Mouse (Mus musculus) limb, embryonic 14.5 days (tissue): ENCODE data around the gene Zfp683. TPM values are rescaled to one million over a fixed set of nuclear protein-coding genes. Genes with fewer than 3 reads are reported as not detected.

Experiments used
- ATAC-seq: fragments of 200-750 bp; cut with Nextera tagmentation; 2 replicates; pipeline ENCODE4 v1.8.0; 2017; ENCODE audit warnings: low read depth, moderate number of reproducible peaks, moderate TSS enrichment; ENCODE audit not compliant: low FRiP score
- DNase-seq: peaks from one replicate; pipeline ENCODE4 v3.0.0-alpha.2; 2015; ENCODE audit warnings: low spot score
- H3K27ac ChIP-seq: fragments of 300-500 bp; sonication (generic); replicated peaks from 2 replicates; pipeline ENCODE4 v1.5.1; 2014; ENCODE audit warnings: low read depth, mild to moderate bottlenecking, low read length, moderate library complexity, mixed read lengths
- H3K27me3 ChIP-seq: fragments of 300-500 bp; sonication (generic); 2 replicates; pipeline ENCODE4 v1.6.1; 2014; ENCODE audit warnings: low read length, mixed read lengths; ENCODE audit not compliant: control insufficient read depth, insufficient read depth
- H3K36me3 ChIP-seq: fragments of 300-500 bp; sonication (generic); 2 replicates; pipeline ENCODE4 v1.6.1; 2014; ENCODE audit warnings: mild to moderate bottlenecking, low read length, moderate library complexity, mixed read lengths; ENCODE audit not compliant: control insufficient read depth, insufficient read depth
- H3K4me1 ChIP-seq: fragments of 300-500 bp; sonication (generic); 2 replicates; pipeline ENCODE4 v1.6.1; 2014; ENCODE audit warnings: antibody characterized with exemption, low read length, mixed read lengths; ENCODE audit not compliant: control insufficient read depth, insufficient read depth
- H3K4me2 ChIP-seq: fragments of 300-500 bp; sonication (generic); replicated peaks from 2 replicates; pipeline ENCODE4 v1.6.1; 2014; ENCODE audit warnings: low read depth, mild to moderate bottlenecking, low read length, moderate library complexity; ENCODE audit not compliant: severe bottlenecking
- H3K4me3 ChIP-seq: fragments of 300-500 bp; sonication (generic); replicated peaks from 2 replicates; pipeline ENCODE4 v1.5.1; 2014; ENCODE audit warnings: low read length
- H3K9ac ChIP-seq: fragments of 300-500 bp; sonication (generic); 2 replicates; pipeline ENCODE4 v1.6.1; 2014; ENCODE audit warnings: mild to moderate bottlenecking, low read depth, low read length, moderate library complexity; ENCODE audit not compliant: severe bottlenecking
- H3K9me3 ChIP-seq: fragments of 300-500 bp; sonication (generic); 2 replicates; pipeline ENCODE4 v1.6.1; 2016; ENCODE audit warnings: low read length; ENCODE audit not compliant: control insufficient read depth
- POLR2A ChIP-seq: fragments of 200-500 bp; IDR thresholded peaks from 2 replicates; pipeline ENCODE4 v1.8.0; 2012; ENCODE audit warnings: inconsistent platforms, mild to moderate bottlenecking, moderate library complexity, borderline replicate concordance; ENCODE audit not compliant: insufficient read depth, insufficient read length; ENCODE audit errors: extremely low read depth
- WGBS: fragments of 180-500 bp; shearing (Covaris S2); extraction: QIAGEN DNeasy Blood & Tissue Kit; methylation state at CpG from one replicate; pipeline ENCODE4 v1.1.7; 2014; 5-methylcytosine and 5-hydroxymethylcytosine counted together
- polyA plus RNA-seq, 2 experiments: library from polyadenylated mRNA; depleted of rRNA in 1 of 2; stranded (reverse) in 1 of 2; unstranded in 1 of 2; fragments of >200 nt; fragmentation: Nextera tagmentation in 1 of 2; extraction: Ambion mirVana in 1 of 2; gene quantifications; 2 replicates each; pipeline versions ENCODE4 v1.2.1 to v1.2.3; 2012 to 2014

Zfp683 gene
- polyA plus RNA-seq, 2 experiments: 0.04 TPM; not detected in 1

- TF ChIP-seq POLR2A: no peak
These were observed 54.6 kb downstream of the Zfp683 start for GRCm38 (mm10) chr4:134108196-134108595.

More at GRCm38 (mm10) chr4:134108196-134108595, 54.6 kb downstream of the Zfp683 start:
- no peaks in the 10 kb centered on the region; the same call in 1 of the 2 replicates for H3K4me1 ChIP-seq
- H3K9me3 ChIP-seq: no peaks in the 10 kb centered on the region
- 20% methylated on average over 5 of the region's 5 CpGs for WGBS
- DNase-seq: no peak
- no peak overlapping the region for H3K9ac ChIP-seq
- H3K27me3 ChIP-seq: no peaks in the 10 kb centered on the region
- no peaks in the 10 kb centered on the region for H3K36me3 ChIP-seq
- no peak overlapping the region for H3K4me3 ChIP-seq
- no peak overlapping the region for H3K27ac ChIP-seq
- H3K4me2 ChIP-seq: no peak overlapping the region
- no peak for ATAC-seq

Other genes starting within 250 kb of the Zfp683 start
- 25.1 and 28.4 TPM in 2 replicates for gene Rps6ka1, start 166.0 kb upstream of the Zfp683 start, polyA plus RNA-seq (2012; rRNA removed)
- gene Rps6ka1, start 166.0 kb upstream of the Zfp683 start, polyA plus RNA-seq (2014; fragmentation: Nextera tagmentation; extraction: Ambion mirVana): 33.8 and 41.7 TPM in 2 replicates
- 606 and 861 TPM in 2 replicates for gene Hmgn2, start 85.2 kb upstream of the Zfp683 start, polyA plus RNA-seq (2012; rRNA removed)
- gene Hmgn2, start 85.2 kb upstream of the Zfp683 start, polyA plus RNA-seq (2014; fragmentation: Nextera tagmentation; extraction: Ambion mirVana): 2,302 and 2,334 TPM in 2 replicates
- 47.6 and 54.0 TPM in 2 replicates for gene Dhdds, start 52.9 kb upstream of the Zfp683 start, polyA plus RNA-seq (2012; rRNA removed)
- gene Dhdds, start 52.9 kb upstream of the Zfp683 start, polyA plus RNA-seq (2014; fragmentation: Nextera tagmentation; extraction: Ambion mirVana): 45.1 and 47.2 TPM in 2 replicates
- 0.11 and 0.37 TPM in 2 replicates for gene Lin28a, start 35.0 kb upstream of the Zfp683 start, polyA plus RNA-seq (2012; rRNA removed)
- 0.07 TPM in 1 of 2 replicates, not detected in the other for gene Lin28a, start 35.0 kb upstream of the Zfp683 start, polyA plus RNA-seq (2014; fragmentation: Nextera tagmentation; extraction: Ambion mirVana)
- 8.2 and 11.3 TPM in 2 replicates for gene Crybg2, start 7.0 kb downstream of the Zfp683 start, polyA plus RNA-seq (2012; rRNA removed)
- 12.3 and 12.4 TPM in 2 replicates for gene Crybg2, start 7.0 kb downstream of the Zfp683 start, polyA plus RNA-seq (2014; fragmentation: Nextera tagmentation; extraction: Ambion mirVana)
- 9.0 and 10.3 TPM in 2 replicates for gene Cd52, start 41.2 kb downstream of the Zfp683 start, polyA plus RNA-seq (2012; rRNA removed)
- 15.5 and 18.1 TPM in 2 replicates for gene Cd52, start 41.2 kb downstream of the Zfp683 start, polyA plus RNA-seq (2014; fragmentation: Nextera tagmentation; extraction: Ambion mirVana)
- 21.9 and 24.1 TPM in 2 replicates for gene Ubxn11, start 48.7 kb downstream of the Zfp683 start, polyA plus RNA-seq (2012; rRNA removed)
- gene Ubxn11, start 48.7 kb downstream of the Zfp683 start, polyA plus RNA-seq (2014; fragmentation: Nextera tagmentation; extraction: Ambion mirVana): 7.6 and 12.0 TPM in 2 replicates
- 325 and 365 TPM in 2 replicates for gene Sh3bgrl3, start 75.0 kb downstream of the Zfp683 start, polyA plus RNA-seq (2012; rRNA removed)
- gene Sh3bgrl3, start 75.0 kb downstream of the Zfp683 start, polyA plus RNA-seq (2014; fragmentation: Nextera tagmentation; extraction: Ambion mirVana): 532 and 538 TPM in 2 replicates
- gene Cep85, start 133.3 kb downstream of the Zfp683 start, polyA plus RNA-seq (2012; rRNA removed): 22.4 and 32.2 TPM in 2 replicates
- 40.3 and 46.5 TPM in 2 replicates for gene Cep85, start 133.3 kb downstream of the Zfp683 start, polyA plus RNA-seq (2014; fragmentation: Nextera tagmentation; extraction: Ambion mirVana)
- gene Gm7534, start 149.2 kb downstream of the Zfp683 start, polyA plus RNA-seq (2012; rRNA removed): not detected in 2 replicates
- not detected in 2 replicates for gene Gm7534, start 149.2 kb downstream of the Zfp683 start, polyA plus RNA-seq (2014; fragmentation: Nextera tagmentation; extraction: Ambion mirVana)
- 0.06 and 0.16 TPM in 2 replicates for gene Catsper4, start 173.5 kb downstream of the Zfp683 start, polyA plus RNA-seq (2012; rRNA removed)
- gene Catsper4, start 173.5 kb downstream of the Zfp683 start, polyA plus RNA-seq (2014; fragmentation: Nextera tagmentation; extraction: Ambion mirVana): not detected in 2 replicates
- 2.8 and 3.3 TPM in 2 replicates for gene Cnksr1, start 184.6 kb downstream of the Zfp683 start, polyA plus RNA-seq (2012; rRNA removed)
- 2.0 TPM in 2 replicates for gene Cnksr1, start 184.6 kb downstream of the Zfp683 start, polyA plus RNA-seq (2014; fragmentation: Nextera tagmentation; extraction: Ambion mirVana)
- gene E130218I03Rik, start 189.8 kb downstream of the Zfp683 start, polyA plus RNA-seq (2012; rRNA removed): 0.10 TPM in 1 of 2 replicates, not detected in the other
- 0.67 and 0.76 TPM in 2 replicates for gene E130218I03Rik, start 189.8 kb downstream of the Zfp683 start, polyA plus RNA-seq (2014; fragmentation: Nextera tagmentation; extraction: Ambion mirVana)
- 15.8 and 18.1 TPM in 2 replicates for gene Zfp593, start 191.8 kb downstream of the Zfp683 start, polyA plus RNA-seq (2012; rRNA removed)
- gene Zfp593, start 191.8 kb downstream of the Zfp683 start, polyA plus RNA-seq (2014; fragmentation: Nextera tagmentation; extraction: Ambion mirVana): 17.3 and 18.9 TPM in 2 replicates
- gene Gm30191, start 193.1 kb downstream of the Zfp683 start, polyA plus RNA-seq (2012; rRNA removed): not detected in 2 replicates
- gene Gm30191, start 193.1 kb downstream of the Zfp683 start, polyA plus RNA-seq (2014; fragmentation: Nextera tagmentation; extraction: Ambion mirVana): not detected in 2 replicates
- 9.7 and 13.1 TPM in 2 replicates for gene Grrp1, start 200.3 kb downstream of the Zfp683 start, polyA plus RNA-seq (2012; rRNA removed)
- gene Grrp1, start 200.3 kb downstream of the Zfp683 start, polyA plus RNA-seq (2014; fragmentation: Nextera tagmentation; extraction: Ambion mirVana): 5.2 and 5.4 TPM in 2 replicates
- gene Pdik1l, start 234.1 kb downstream of the Zfp683 start, polyA plus RNA-seq (2012; rRNA removed): 8.9 and 9.6 TPM in 2 replicates
- 18.4 and 20.5 TPM in 2 replicates for gene Pdik1l, start 234.1 kb downstream of the Zfp683 start, polyA plus RNA-seq (2014; fragmentation: Nextera tagmentation; extraction: Ambion mirVana)